Mouse (Mus musculus) erythroblast, embryonic 14.5 days (primary cell): ENCODE data around the gene Fam78a.

Experiments used
- GATA1 ChIP-seq: IDR thresholded peaks from 2 replicates; pipeline ENCODE4 v1.6.1; 2012; ENCODE audit warnings: low read length, inconsistent platforms, mixed read lengths
- TAL1 ChIP-seq: IDR thresholded peaks from 3 replicates; pipeline ENCODE4 v1.6.1; 2012; ENCODE audit warnings: low read length, inconsistent platforms, mixed read lengths

- TF ChIP-seq TAL1 = no peak
- TF ChIP-seq GATA1 = no peak
Observed at GRCm38 (mm10) chr2:32062626-32063410, 21.8 kb downstream of the Fam78a start.
